Mouse (Mus musculus) thymus, adult 2 months (tissue): ENCODE measurements around the gene Pcdh15.

Experiments used
- CTCF ChIP-seq: fragments of 200-500 bp; IDR thresholded peaks from 2 replicates; pipeline ENCODE4 v1.5.1; 2012; ENCODE audit warnings: mild to moderate bottlenecking, control low read depth, low read length, moderate library complexity, borderline replicate concordance; ENCODE audit not compliant: control insufficient read depth, poor library complexity, insufficient read depth; ENCODE audit errors: extremely low read depth
- POLR2A ChIP-seq: fragments of 200-500 bp; IDR thresholded peaks from 2 replicates; pipeline ENCODE4 v1.6.1; 2012; ENCODE audit warnings: mild to moderate bottlenecking, low read length, control low read depth, moderate library complexity; ENCODE audit not compliant: control insufficient read depth, poor library complexity, insufficient read depth; ENCODE audit errors: extremely low read depth

GRCm38 (mm10) chr10:74387538-74388499, 1288.7 kb downstream of the Pcdh15 start:
- TF ChIP-seq CTCF (no peak), POLR2A (no peak)
